Mouse (Mus musculus): ENCODE data around the gene Prrx1.

DNA sequence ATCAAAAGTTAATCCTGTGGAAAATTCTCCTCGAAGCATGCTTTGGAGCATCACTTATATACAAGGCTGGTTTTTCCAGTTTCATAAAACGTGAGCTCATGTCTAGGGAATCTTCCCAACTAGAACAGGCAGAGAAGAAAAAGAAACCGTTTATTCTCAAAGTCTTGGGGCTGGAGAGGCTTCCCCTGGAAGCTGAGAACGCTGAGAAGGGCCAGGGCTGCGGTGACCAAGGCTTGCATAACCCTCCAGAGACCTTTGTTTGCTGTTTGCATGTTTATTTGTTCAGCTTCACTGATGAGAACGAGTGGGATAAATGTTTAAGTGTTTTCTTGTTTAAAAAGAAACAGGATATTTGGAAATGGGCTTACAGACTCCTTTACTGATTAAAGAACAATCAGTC is 11.2 kb downstream of the Prrx1 start:
- TF ChIP-seq HCFC1 (IDR thresholded peaks at IDR 0.05; ENCODE audit: borderline replicate concordance, insufficient read depth, low read length) (no peak), MAFK (IDR thresholded peaks at IDR 0.05; ENCODE audit: insufficient read depth, low read depth, low read length) (no peak), CHD2 (IDR thresholded peaks at IDR 0.05; ENCODE audit: low read depth, low read length) (no peak)

Data from ES-E14 (cell line).